Mouse (Mus musculus) intestine, embryonic 16.5 days (tissue): ENCODE results near the gene Ccdc88c. TPM values are rescaled to one million over a fixed set of nuclear protein-coding genes. Genes with fewer than 3 reads are reported as not detected.

Experiments used
- ATAC-seq: fragments of 200-750 bp; cut with Nextera tagmentation; 2 replicates; pipeline ENCODE4 v1.8.0; 2017; ENCODE audit warnings: moderate TSS enrichment, moderate library complexity
- H3K27ac ChIP-seq: fragments of 300-500 bp; sonication (generic); 2 replicates; pipeline ENCODE4 v1.5.1; 2014; ENCODE audit warnings: mild to moderate bottlenecking, low read length
- H3K27me3 ChIP-seq: fragments of 300-500 bp; sonication (generic); replicated peaks from 2 replicates; pipeline ENCODE4 v1.6.1; 2014; ENCODE audit warnings: low read length, control low read depth, mixed read lengths; ENCODE audit not compliant: control insufficient read depth, insufficient read depth
- H3K36me3 ChIP-seq: fragments of 300-500 bp; sonication (generic); 2 replicates; pipeline ENCODE4 v1.6.1; 2014; ENCODE audit warnings: low read length, control low read depth; ENCODE audit not compliant: control insufficient read depth, insufficient read depth
- H3K4me1 ChIP-seq: fragments of 300-500 bp; sonication (generic); 2 replicates; pipeline ENCODE4 v1.6.1; 2014; ENCODE audit warnings: low read length, control low read depth, mixed read lengths; ENCODE audit not compliant: control insufficient read depth, insufficient read depth
- H3K4me2 ChIP-seq: fragments of 300-500 bp; sonication (generic); 2 replicates; pipeline ENCODE4 v1.6.1; 2014; ENCODE audit warnings: low read depth, low read length, control low read depth
- H3K4me3 ChIP-seq: fragments of 300-500 bp; sonication (generic); 2 replicates; pipeline ENCODE4 v1.5.1; 2014; ENCODE audit warnings: mild to moderate bottlenecking, low read length
- H3K9ac ChIP-seq: fragments of 300-500 bp; sonication (generic); 2 replicates; pipeline ENCODE4 v1.6.1; 2014; ENCODE audit warnings: low read depth, low read length
- H3K9me3 ChIP-seq: fragments of 300-500 bp; sonication (generic); 2 replicates; pipeline ENCODE4 v1.6.1; 2016; ENCODE audit warnings: low read length, control low read depth; ENCODE audit not compliant: control insufficient read depth
- WGBS: fragments of 180-500 bp; shearing (Covaris S2); extraction: QIAGEN DNeasy Blood & Tissue Kit; methylation state at CpG from one replicate; pipeline ENCODE4 v1.1.7; 2014; 5-methylcytosine and 5-hydroxymethylcytosine counted together
- polyA plus RNA-seq: library from polyadenylated mRNA; unstranded; fragments of >200 nt; fragmentation: Nextera tagmentation; extraction: Ambion mirVana; gene quantifications from 2 replicates; pipeline ENCODE4 v1.2.1, GENCODE M21; 2015

The Ccdc88c gene
- polyA plus RNA-seq, 1 experiment from 2014 or later, result 13.1 TPM

GRCm38 (mm10) chr12:100936116-100936515 lies 92.7 kb downstream of the Ccdc88c start:
- H3K27ac ChIP-seq, result no peak overlapping the region
- H3K4me1 ChIP-seq, result peaks cover 5% of the 10 kb centered on the region; the same call in 1 of the 2 replicates
- H3K36me3 ChIP-seq, result 0 out of 2 replicates have a peak, but pooled peaks cover 7% of the 10 kb centered on the region
- no peaks in the 10 kb centered on the region for H3K9me3 ChIP-seq
- no peak overlapping the region for H3K4me2 ChIP-seq
- H3K27me3 ChIP-seq, result no peaks in the 10 kb centered on the region
- WGBS, result 13% methylated on average over 2 of the region's 2 CpGs
- H3K9ac ChIP-seq, result no peak overlapping the region
- ATAC-seq, result peak; percentile 37
- no peak overlapping the region for H3K4me3 ChIP-seq

DNA sequence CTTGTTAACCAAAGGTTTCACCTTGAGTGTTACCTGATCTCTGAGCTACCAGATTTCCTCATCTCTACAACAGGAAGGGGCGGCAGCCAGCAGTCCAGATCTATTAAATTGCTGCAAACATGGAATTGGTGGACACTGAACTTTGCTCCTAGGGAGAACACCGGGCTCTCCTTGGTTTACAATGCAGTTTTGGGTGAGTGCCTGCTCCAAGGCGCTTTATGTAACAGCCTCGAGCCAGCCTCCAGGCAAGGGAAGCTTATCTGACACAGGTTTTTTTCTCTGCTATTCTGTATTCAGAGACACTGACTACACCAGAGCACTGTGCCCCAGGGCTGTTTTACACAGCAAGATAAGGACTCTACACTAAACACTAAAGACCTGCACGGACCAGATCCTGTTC lies 94.1 kb downstream of the Ccdc88c start:
- H3K36me3 ChIP-seq, result peaks cover 9% of the 10 kb centered on the region; the same call in 1 of the 2 replicates
- no peak overlapping the region for H3K4me3 ChIP-seq
- ATAC-seq, result peak; percentile 41
- peaks cover 5% of the 10 kb centered on the region; the same call in 1 of the 2 replicates for H3K4me1 ChIP-seq
- H3K9me3 ChIP-seq, result no peaks in the 10 kb centered on the region
- H3K27me3 ChIP-seq, result no peaks in the 10 kb centered on the region
- WGBS, result 59% methylated on average over 5 of the region's 5 CpGs
- H3K27ac ChIP-seq, result no peak overlapping the region
- no peak overlapping the region for H3K4me2 ChIP-seq
- no peak overlapping the region for H3K9ac ChIP-seq

DNA sequence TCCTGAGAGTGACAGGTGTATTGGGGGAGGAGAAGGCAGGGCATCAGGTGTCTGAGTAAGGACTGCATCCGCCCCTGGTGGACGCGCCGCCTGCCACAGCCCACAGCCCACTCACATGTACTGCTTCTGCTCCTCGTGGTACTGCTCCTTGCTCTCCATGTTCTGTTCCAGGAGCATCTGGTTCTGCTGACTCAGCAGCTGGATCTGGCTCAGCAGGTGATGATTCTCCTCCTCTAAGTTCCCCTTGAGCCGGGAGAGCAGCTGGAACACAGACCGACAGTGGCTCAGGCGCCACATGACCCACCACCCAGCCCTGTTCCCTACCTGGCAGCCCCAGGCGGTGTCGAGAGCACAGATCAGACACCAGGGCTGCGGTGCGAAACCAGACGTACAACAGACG lies 97.2 kb downstream of the Ccdc88c start:
- no peaks in the 10 kb centered on the region for H3K27me3 ChIP-seq
- no peak overlapping the region for H3K4me3 ChIP-seq
- 94% methylated on average over 14 of the region's 14 CpGs for WGBS
- peaks cover 14% of the 10 kb centered on the region; the same call in 1 of the 2 replicates for H3K36me3 ChIP-seq
- H3K4me2 ChIP-seq, result no peak overlapping the region
- peaks cover 3% of the 10 kb centered on the region; the same call in 1 of the 2 replicates for H3K4me1 ChIP-seq
- no peak for ATAC-seq
- no peaks in the 10 kb centered on the region for H3K9me3 ChIP-seq
- H3K9ac ChIP-seq, result no peak overlapping the region
- no peak overlapping the region for H3K27ac ChIP-seq

- no peak overlapping the region for H3K9ac ChIP-seq
- peaks cover 18% of the 10 kb centered on the region for H3K36me3 ChIP-seq
- no peaks in the 10 kb centered on the region for H3K9me3 ChIP-seq
- no peak overlapping the region for H3K27ac ChIP-seq
- WGBS, result 90% methylated on average over 9 of the region's 9 CpGs
- no peak overlapping the region for H3K4me2 ChIP-seq
- no peaks in the 10 kb centered on the region for H3K27me3 ChIP-seq
- ATAC-seq, result no peak
- H3K4me1 ChIP-seq, result no peaks in the 10 kb centered on the region
- H3K4me3 ChIP-seq, result no peak overlapping the region
Observed at GRCm38 (mm10) chr12:100928286-100928685, 100.6 kb downstream of the Ccdc88c start.

GRCm38 (mm10) chr12:100925644-100926619 lies 102.9 kb downstream of the Ccdc88c start:
- 74% methylated on average over 14 of the region's 14 CpGs for WGBS
- H3K36me3 ChIP-seq, result peaks cover 14% of the 10 kb centered on the region
- ATAC-seq, result peak; percentile 60
- no peak overlapping the region for H3K27ac ChIP-seq
- H3K9me3 ChIP-seq, result no peaks in the 10 kb centered on the region
- no peak overlapping the region for H3K4me3 ChIP-seq
- no peak overlapping the region for H3K9ac ChIP-seq
- H3K4me1 ChIP-seq, result no peaks in the 10 kb centered on the region
- H3K27me3 ChIP-seq, result no peaks in the 10 kb centered on the region
- no peak overlapping the region for H3K4me2 ChIP-seq

DNA sequence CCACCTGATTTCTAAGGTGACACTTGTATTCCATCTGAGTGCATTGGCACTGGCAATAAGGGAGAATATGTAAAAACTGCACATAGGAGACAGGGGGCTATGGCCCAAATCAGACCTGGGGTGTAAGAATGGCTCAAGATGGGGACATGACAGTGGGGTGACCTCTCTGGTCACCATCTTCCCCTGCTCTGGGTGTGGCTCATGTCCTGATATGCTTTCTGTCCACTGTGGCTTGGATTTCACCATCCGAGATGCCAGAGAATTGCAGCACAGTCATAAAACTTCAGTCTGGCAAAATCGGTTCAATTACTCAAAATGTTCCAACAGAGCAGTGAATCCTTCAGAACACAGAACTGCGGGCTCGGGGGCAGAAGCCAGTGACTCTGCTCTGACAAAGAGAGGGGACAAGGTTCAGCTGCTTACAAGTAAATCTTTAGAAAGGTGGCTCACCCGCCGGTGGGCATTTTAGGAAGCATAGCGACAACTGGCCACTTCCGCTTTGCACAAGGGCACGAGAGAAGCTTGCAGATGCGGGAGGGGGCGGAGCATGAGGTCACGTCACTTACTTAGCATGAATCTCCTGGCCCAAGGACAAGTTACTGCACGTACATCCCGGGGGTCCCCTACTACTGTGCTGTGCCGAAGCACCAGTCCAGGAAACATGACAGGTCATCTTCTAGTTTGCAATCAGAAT lies 104.1 kb downstream of the Ccdc88c start:
- ATAC-seq, result no peak
- Histone ChIP-seq H3K9me3 (no peaks in the 10 kb centered on the region), H3K4me2 (no peak overlapping the region), H3K4me3 (no peak overlapping the region), H3K36me3 (peaks cover 9% of the 10 kb centered on the region), H3K9ac (no peak overlapping the region), H3K27me3 (no peaks in the 10 kb centered on the region), H3K27ac (no peak overlapping the region), H3K4me1 (no peaks in the 10 kb centered on the region)
- WGBS, result 86% methylated on average over 15 of the region's 15 CpGs

DNA sequence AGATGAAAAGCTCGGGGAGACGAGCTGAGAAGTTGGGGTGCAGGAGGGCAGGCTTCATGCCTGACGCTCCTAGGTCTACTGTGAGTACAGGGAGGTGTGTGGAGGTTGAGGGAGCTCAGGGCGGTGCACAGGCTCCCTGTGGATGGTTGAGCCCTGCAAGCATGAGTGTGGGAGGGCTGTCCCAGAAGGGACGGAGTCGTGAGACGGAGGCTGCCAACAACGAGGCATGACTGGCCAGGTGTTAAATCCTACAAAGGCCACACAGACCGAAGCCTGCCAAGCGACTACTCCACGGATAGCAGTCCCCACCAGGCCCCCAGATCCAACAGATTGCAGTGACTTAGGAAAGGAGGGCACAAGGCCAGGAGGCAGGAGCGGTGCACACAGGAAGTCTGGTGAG lies 118.1 kb downstream of the Ccdc88c start:
- Histone ChIP-seq H3K4me3 (no peak overlapping the region), H3K36me3 (0 out of 2 replicates have a peak, but pooled peaks cover 2% of the 10 kb centered on the region), H3K27me3 (peaks cover 5% of the 10 kb centered on the region; the same call in 1 of the 2 replicates), H3K27ac (no peak overlapping the region), H3K9ac (no peak overlapping the region), H3K9me3 (no peaks in the 10 kb centered on the region), H3K4me2 (no peak overlapping the region), H3K4me1 (peaks cover 9% of the 10 kb centered on the region)
- WGBS, result 85% methylated on average over 12 of the region's 12 CpGs
- no peak for ATAC-seq

- WGBS, result 45% methylated on average over 6 of the region's 6 CpGs
- Histone ChIP-seq H3K4me2 (no peak overlapping the region), H3K27me3 (peaks cover 5% of the 10 kb centered on the region; the same call in 1 of the 2 replicates), H3K9me3 (no peaks in the 10 kb centered on the region), H3K27ac (no peak overlapping the region), H3K9ac (no peak overlapping the region), H3K4me3 (no peak overlapping the region), H3K4me1 (peaks cover 9% of the 10 kb centered on the region), H3K36me3 (0 out of 2 replicates have a peak, but pooled peaks cover 2% of the 10 kb centered on the region)
- 0 out of 2 replicates have a peak, but pooled peaks have one; percentile 19 for ATAC-seq
Observed at GRCm38 (mm10) chr12:100909765-100910164, 119.1 kb downstream of the Ccdc88c start.
